In the genomic region with DNA sequence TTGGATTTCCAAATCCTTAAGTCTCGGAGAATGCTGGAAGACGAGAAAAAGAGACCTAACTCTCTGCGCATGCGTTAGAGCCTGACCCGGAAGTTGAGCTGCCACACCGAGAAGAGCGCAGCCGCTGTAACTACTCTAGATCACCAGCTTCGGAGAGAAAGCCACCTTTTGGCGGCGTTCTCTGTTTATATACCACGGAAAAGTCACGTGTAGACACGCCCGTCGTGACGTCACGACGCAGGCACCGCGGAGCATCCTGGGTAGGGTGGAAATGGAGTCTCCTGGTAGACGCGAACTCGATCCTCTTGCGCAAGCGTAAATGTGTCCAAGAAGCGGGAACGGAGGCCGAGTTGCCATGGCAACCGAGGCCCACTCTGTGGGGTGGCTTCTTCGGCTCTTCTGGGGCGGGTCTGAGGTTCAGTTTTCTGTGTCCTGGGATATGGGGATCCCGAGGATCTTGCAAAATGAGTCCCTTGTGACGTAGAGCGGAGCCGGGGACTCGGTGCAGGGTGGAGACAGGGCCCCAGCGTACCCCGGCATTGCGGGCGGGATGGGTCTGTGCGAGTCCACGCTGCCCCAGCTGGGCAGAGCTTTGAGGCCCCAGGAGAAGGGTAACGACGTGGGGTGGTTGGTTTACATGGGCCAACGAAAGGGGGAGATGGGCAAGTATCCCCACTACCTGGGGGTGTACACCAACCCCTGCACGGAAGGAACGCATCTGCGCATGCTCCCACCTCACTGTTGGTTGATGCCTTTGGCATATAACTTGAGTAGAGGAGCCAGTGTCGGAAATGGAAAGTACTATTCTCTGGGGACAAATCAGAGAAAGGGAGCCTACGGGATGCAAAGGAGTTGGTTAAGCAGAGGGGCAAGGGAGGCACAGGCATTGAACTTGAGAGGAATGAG, we compare ENCODE assay signal across 8 mouse cellular contexts. TPM values are rescaled to one million over a fixed set of nuclear protein-coding genes. Genes with fewer than 3 reads are reported as not detected.
A peak's percentile ranks its signal among the peaks of the same experiment; 100 is the strongest.
DNase-seq lines count a peak whose midpoint lies in the region; ATAC-seq lines count a peak whose summit lies in the region.

A gene (minus strand): TSS at position 53 of the 906 bp plus-strand sequence.
A gene (plus strand): TSS at position 234 of the 906 bp plus-strand sequence.

- DNase-seq in B cell, adult 2 months, result peak; percentile 88 to 89
- peak; percentile 99 for DNase-seq in brain, adult 2 months (ENCODE audit: low read depth, low spot score)
- peak; percentile 99 for DNase-seq in heart, embryonic 10.5 days (ENCODE audit: low spot score)
- peak; percentile 96 for DNase-seq in liver
- peak; percentile 93 to 96 for DNase-seq in spleen, postnatal 4 days (ENCODE audit: low spot score in 2 of 2)

- peaks cover 30% of the 10 kb centered on the region for H3K36me3 ChIP-seq in heart, embryonic 10.5 days
- peaks cover 25% of the 10 kb centered on the region for H3K36me3 ChIP-seq in kidney, embryonic 15.5 days

- peak within 1 kb of the TSS; percentile 92 for H3K4me2 ChIP-seq in kidney, embryonic 15.5 days

- H3K9me3 ChIP-seq in heart, embryonic 10.5 days, result no peaks in the 10 kb centered on the region
- H3K9me3 ChIP-seq in kidney, embryonic 15.5 days (replicated peaks), result no peaks in the 10 kb centered on the region

- peak; percentile 88 for ATAC-seq in erythroblast, adult 5-6 weeks (replicated peaks; ENCODE audit: low FRiP score, poor library complexity, severe bottlenecking)
- ATAC-seq in kidney, embryonic 15.5 days (replicated peaks; ENCODE audit: low FRiP score), result peak; percentile 92
- peak; percentile 90 for ATAC-seq in monocyte, adult 5-6 weeks (replicated peaks; ENCODE audit: insufficient number of reproducible peaks, low FRiP score, low TSS enrichment, poor library complexity, severe bottlenecking)

- H3K4me3 ChIP-seq in heart, embryonic 10.5 days, result peak within 1 kb of the TSS; percentile 88
- peak within 1 kb of the TSS; percentile 68 for H3K4me3 ChIP-seq in kidney, embryonic 15.5 days (replicated peaks)

- peak within 1 kb of the TSS; percentile 65 for H3K9ac ChIP-seq in kidney, embryonic 15.5 days

- H3K4me1 ChIP-seq in heart, embryonic 10.5 days, result peaks cover 20% of the 10 kb centered on the region
- H3K4me1 ChIP-seq in kidney, embryonic 15.5 days, result peaks cover 24% of the 10 kb centered on the region

- peak within 1 kb of the TSS; percentile 94 for H3K27ac ChIP-seq in heart, embryonic 10.5 days
- peak within 1 kb of the TSS; percentile 94 for H3K27ac ChIP-seq in kidney, embryonic 15.5 days

- H3K27me3 ChIP-seq in heart, embryonic 10.5 days (ENCODE audit: insufficient read depth, poor library complexity, severe bottlenecking), result no peaks in the 10 kb centered on the region
- no peaks in the 10 kb centered on the region for H3K27me3 ChIP-seq in kidney, embryonic 15.5 days

- WGBS in heart, embryonic 10.5 days, result 1% methylated on average over 51 of the region's 51 CpGs
- WGBS in kidney, embryonic 15.5 days, result under 1% methylated on average over 51 of the region's 51 CpGs

RNA-seq across cellular contexts. Expression of the first gene that starts in this region (rescaled TPM):
- total RNA-seq in erythroblast, adult 5-6 weeks (2015; ENCODE audit: low replicate concordance), result 18.3 and 33.9 TPM in 2 replicates
- 34.3 and 59.5 TPM in 2 replicates for total RNA-seq in erythroblast, adult 5-6 weeks (2017; ENCODE audit: low replicate concordance)
- 39.4 and 56.0 TPM in 2 replicates for polyA plus RNA-seq in heart, embryonic 10.5 days (2016; fragmentation: Nextera tagmentation; extraction: Ambion mirVana)
- polyA plus RNA-seq in kidney, embryonic 15.5 days (2015; fragmentation: Nextera tagmentation; extraction: Ambion mirVana), result 64.0 and 70.3 TPM in 2 replicates
- 81.4 to 95.0 TPM (median 83.1 TPM) in 3 replicates for total RNA-seq in monocyte, adult 5-6 weeks (2017)

RNA-seq across cellular contexts. Expression of the second gene that starts in this region (rescaled TPM):
- total RNA-seq in erythroblast, adult 5-6 weeks (2015; ENCODE audit: low replicate concordance), result not detected in 2 replicates
- total RNA-seq in erythroblast, adult 5-6 weeks (2017; ENCODE audit: low replicate concordance), result not detected in 2 replicates
- 0.12 and 0.36 TPM in 2 replicates for polyA plus RNA-seq in heart, embryonic 10.5 days (2016; fragmentation: Nextera tagmentation; extraction: Ambion mirVana)
- polyA plus RNA-seq in kidney, embryonic 15.5 days (2015; fragmentation: Nextera tagmentation; extraction: Ambion mirVana), result 0.30 and 0.37 TPM in 2 replicates
- not detected in 3 replicates for total RNA-seq in monocyte, adult 5-6 weeks (2017)

Comparison
In these comparisons a context has a peak if more than half of its experiments do, and no peak if none do; other contexts are left out.
1. Peak in every context shown above with its lines: DNase-seq, ATAC-seq, H3K4me3 ChIP-seq and H3K27ac ChIP-seq.